Mouse (Mus musculus) neutrophil, adult 5-6 weeks (primary cell): ENCODE data around the gene Fam187b. TPM values are rescaled to one million over a fixed set of nuclear protein-coding genes. Genes with fewer than 3 reads are reported as not detected.
A peak's percentile ranks its signal among the peaks of the same experiment; 100 is the strongest.

Experiments
- ATAC-seq: fragments of 151-379, 151-347 bp; 2 replicates; pipeline ENCODE4 v1.8.0; 2017; ENCODE audit warnings: mild to moderate bottlenecking, moderate TSS enrichment; ENCODE audit not compliant: insufficient number of reproducible peaks, poor library complexity, low FRiP score, severe bottlenecking; ENCODE audit errors: extremely low read depth
- total RNA-seq: library from RNA; stranded (forward); fragments of 200-1000 nt; gene quantifications from 2 replicates; pipeline ENCODE4 v1.2.3, GENCODE M21; 2017

The Fam187b gene
- total RNA-seq, 1 experiment from 2014 or later: 1.4 TPM

DNA sequence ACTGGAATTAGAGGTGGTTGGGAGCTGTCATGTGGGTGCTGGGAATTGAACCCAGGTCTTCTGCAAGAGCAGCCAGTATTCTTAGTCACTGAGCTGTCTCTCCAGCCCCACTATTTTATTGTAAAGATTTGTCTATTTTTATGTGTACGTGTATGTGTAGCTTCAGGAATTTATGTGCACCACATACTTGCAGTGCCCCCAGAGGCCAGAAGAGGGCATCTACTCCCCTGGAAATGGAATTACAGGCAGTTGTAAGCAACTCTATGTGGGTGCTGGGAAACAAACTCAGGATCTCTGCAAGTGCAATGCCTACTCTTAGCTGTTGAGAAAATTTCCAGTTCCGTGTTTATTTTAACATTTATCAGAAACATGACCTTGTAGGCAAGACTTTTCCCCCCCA is 22.9 kb downstream of the Fam187b start:
- ATAC-seq: no peak

DNA sequence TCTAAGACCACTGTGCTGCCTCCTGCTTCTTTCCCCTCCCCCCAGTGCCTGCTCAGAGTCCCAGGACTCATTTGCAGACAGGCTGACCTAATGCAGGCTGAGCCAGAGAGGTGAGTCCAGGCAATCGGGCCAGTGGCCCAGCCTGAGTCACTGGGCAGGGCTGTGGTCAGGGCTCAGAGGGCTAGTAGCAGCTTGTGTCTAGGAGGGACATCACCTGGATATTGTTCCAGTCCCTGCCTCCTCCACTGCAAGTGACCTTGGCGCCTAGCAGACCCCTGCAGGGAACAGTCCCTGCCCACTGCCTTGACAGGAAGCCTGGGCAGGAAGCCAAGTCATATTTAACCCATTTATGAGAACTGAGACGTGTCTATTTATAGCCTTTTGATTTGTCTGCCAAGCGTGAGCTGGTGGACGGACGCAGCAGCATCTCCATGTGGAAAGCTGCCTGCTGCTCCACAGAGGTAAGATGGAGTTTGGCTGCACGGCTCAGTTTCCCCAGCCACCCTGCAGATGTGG is 27.0 kb downstream of the Fam187b start:
- ATAC-seq: peak; percentile 27

DNA sequence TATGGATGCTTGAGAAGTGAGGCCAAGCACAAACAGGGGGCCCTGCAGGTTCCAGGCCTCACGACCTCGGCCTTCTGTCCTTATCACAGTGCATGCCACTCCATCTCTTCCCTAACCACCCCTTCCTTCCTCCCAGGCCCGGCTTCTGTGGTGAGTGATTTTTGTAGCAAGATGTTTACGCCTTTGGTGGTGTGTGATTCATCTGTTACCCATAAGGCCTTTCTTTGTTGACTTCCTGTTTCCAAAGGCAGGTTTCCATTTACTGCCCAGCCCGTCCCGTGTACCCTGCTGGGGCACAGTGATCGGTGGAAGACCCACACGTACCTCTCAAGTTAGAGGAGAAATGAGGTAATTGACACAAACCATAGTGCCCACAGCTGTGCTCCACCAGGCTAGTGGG is 29.1 kb downstream of the Fam187b start:
- peak; percentile 90 for ATAC-seq

DNA sequence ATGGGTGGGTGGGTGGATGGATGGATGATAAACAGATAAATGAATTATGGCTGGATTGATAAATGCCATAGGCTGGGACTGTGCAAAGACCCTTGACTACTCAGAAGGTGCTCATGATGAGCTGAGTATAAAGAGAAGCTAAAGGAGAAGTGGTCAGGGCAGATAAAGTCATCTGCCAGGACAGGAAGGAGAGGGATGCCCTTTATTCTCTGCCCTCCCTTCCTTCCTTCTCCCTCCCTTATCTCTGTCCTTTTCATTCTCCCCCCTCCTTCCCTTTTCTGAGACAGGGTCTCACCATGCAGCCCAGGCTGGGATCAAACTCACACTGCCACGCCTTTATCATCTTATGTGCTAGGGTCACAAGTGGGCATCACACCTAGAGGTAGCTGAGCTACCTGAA is 34.2 kb downstream of the Fam187b start:
- no peak for ATAC-seq

DNA sequence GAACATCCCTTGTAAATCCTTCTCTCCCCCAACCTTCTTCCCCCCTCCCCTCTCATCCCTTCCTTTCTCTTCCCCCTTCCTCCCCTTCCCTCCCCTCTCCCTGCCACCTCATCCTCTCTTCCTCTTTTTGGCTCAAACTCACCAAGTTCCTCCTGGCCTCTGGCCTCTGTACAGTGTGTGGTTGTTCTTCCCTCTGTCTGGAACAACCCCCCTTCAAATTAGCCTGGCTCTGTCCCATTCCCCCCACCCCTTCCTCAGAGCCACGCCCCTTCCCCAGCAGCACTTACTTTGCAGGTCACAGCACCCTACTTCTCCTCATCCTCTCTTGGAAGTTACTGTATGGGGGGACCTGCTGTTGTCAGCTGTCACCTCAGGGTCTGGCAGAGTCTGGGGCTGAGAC is 34.6 kb downstream of the Fam187b start:
- ATAC-seq: peak; percentile 52; the same call in 1 of the 2 replicates

DNA sequence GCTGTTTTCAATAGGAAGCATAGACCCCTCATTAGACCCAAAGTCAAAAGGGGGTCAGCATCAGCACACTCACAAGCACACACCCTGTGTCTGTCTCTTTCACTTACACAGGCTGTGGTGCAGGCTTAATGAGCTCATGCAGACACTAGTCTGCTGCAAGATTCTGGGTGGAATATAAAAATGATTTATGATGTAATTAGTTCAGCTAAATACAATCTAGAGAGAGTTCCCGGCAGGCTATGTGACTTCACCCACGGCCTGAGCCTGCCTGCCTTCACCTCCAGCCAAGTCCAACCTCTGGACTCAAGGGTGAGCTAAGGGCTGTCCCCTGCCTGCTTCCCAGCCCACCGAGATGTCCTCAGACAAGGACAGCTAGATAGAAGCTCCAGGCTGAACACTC is 35.3 kb downstream of the Fam187b start:
- ATAC-seq: no peak

DNA sequence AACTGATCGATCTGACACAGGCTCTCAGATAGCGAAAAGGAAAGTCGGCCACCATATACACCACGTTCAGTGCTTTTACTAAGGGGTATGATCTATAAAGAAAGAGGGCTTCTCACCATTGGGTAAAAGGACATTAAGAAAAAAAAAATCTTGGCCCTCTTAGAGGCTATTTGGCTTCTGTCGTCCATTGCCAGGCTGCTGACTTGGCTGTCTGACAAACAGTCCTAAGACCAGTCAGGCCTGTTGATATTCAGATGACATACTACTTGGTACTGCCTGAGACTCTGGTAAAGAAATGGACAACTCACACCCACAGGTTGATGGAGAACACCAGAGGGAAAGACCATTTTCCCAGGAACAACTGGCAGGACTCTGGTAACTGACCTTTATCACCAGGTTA is 39.4 kb downstream of the Fam187b start:
- ATAC-seq: no peak

DNA sequence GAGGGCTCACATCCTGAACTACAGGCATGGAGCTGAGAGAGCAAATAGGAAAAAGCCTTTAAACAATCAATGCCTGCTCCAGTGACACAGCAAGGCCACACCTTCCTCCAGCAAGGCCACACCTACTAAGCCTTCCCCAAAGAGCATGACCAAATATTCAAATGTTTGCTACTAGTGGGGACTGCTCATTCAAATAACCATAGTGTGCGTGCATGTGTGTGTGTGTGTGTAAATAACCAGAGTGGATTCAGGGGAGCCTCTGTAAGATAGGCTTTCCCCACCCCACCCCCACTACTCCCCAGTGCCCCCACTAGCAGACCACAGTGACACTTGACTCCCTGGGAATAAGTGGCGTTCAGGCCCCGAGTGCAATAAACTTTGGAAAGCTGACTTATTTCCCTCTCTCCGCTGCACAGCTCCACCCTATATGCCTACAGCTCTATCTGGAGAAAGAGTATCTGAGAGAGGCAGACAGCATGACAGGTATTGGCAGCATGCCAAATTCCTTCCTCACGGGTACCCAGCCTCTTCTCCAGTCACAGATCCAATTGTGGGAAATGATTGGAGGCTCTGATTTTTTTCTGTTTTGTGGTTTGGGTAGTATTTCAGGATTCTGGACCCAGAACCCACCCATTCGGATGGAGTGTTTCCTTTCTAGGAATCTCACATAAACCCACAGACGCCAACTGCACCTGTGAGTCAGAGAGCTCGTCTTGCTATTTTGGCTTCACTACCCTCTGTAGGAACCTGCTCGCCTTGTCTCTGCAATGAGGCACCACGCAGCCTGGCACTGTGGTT is 43.7 kb downstream of the Fam187b start:
- peak; percentile 77 for ATAC-seq

DNA sequence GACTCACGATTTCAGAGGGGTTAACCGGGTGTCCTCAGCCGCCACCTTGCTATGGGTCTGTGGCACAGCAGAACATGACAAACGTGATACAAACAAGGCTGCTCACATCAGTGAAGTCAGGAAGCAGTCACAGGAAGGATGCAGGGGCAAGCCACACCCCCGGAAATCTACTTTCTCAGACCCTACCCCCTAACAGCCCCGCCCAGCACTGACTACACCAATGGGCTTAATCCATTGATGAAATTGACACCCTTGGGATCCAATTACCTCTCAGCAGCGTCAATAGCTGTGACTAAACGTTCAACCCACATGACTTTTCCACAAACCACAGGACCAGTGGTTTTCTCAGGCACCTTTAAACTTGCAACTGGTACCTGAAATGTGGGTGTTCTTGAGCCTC is 55.0 kb downstream of the Fam187b start:
- ATAC-seq: peak; percentile 21; the same call in 1 of the 2 replicates

DNA sequence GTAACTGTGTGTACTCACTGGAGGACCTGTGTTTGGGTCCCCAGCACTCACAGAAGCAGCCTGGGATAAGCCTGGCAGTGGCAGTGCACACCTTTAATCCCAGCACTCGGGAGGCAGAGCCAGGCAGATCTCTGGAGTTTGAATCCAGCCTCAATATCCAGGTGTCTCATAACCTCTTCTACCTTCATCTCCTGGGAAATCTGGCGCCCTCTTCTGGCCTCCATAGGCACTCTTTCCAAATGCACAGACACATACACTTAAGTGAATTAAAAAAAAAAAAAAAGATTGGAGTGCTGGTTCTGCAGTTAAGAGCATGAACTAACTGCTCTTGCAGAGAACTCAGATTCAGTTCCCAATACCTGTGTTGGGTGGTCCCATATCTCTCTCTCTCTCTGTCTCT is 57.1 kb downstream of the Fam187b start:
- ATAC-seq: no peak

DNA sequence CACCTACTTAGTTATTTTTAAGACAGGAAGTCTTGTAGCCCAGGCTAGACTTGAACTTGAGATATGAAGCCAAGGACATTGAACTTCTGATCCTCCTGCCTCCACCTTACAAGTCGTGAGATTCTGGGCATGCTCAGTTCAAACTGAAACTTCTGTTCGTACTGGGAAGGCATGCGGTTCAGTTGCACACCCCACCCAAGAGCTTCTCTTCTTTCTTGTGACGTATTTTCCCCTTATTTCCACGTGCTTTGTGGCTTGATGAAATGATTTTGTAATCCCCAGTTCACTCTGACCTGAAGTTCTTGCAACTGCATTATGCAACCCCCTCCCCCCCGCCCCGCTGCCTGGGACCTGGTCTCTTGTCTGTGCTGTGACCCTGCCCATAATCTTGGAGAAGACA is 58.1 kb downstream of the Fam187b start:
- peak; percentile 54 for ATAC-seq

DNA sequence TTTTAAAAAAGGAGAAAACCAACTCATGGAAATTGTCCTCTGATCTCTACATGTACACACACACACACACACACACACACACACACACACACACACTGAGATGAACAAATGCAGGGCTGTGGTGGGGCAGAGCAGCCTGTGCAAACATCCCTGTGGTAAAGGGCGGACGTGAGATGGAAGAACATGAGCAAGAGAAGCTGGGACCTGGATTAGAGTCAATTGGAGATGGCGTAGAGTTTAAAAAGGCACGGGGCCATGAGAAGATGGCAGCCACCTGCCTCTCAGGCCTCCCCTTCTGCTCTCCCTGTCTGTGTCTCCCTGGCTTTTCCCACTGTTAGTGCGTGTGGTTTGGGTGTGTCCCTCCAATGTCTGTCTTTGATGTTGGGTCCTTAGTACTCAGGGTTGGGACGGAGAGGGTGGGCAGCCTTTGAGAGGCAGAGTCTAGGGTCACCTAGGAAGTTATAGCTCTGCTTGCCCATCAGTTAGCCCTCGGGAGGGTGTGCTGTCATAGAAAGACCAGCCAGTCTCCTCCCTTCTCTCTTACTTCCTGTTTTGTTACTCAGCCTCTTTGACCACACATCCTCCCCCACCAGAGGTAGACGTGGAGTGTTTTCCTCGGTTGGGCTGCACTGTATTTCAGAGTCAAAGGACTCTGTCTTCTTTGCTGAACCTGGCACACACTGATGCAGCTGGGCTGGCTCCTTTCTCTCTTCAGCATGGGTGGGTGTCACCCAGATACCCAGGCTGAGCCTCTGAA is 60.0 kb downstream of the Fam187b start:
- ATAC-seq: peak; percentile 77

DNA sequence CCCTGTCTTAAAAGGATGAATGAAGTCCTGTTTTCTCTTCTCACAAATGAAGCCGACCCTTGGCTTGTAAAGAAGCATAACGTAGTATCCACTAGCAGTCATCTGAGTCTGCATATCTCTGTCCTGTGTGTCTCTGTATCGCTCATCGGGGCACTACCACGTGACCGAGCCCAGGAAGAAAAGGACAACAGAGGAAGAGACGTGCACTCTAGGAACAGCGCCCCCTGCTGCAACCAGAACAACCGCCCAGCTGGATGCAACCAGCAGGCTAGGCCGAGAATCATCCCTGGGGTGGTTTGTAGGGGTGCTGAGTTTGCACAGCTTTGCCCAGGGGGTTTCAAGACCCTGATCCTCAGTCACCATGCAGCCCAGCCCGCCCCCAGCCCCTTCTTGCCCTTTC is 61.2 kb downstream of the Fam187b start:
- ATAC-seq: no peak

DNA sequence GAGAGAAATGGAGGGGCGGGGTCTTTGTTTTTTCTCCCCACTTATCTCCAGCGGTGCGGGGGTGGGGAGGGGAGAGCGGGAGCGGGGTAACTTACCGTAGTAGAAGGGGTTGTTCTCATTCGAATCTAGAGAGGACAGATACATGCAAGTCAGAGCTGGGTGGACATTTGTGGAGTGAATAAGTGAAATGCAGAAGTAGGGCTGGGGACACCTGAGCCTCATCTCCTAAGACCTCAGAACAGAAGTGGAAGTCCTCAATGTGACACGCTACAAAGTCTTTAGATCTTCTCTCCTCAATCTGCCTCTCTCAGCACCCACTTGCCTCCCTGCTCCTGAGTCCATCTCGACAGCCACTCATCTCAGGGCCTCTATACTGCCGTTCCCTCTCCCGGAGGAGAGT is 61.7 kb downstream of the Fam187b start:
- no peak for ATAC-seq

DNA sequence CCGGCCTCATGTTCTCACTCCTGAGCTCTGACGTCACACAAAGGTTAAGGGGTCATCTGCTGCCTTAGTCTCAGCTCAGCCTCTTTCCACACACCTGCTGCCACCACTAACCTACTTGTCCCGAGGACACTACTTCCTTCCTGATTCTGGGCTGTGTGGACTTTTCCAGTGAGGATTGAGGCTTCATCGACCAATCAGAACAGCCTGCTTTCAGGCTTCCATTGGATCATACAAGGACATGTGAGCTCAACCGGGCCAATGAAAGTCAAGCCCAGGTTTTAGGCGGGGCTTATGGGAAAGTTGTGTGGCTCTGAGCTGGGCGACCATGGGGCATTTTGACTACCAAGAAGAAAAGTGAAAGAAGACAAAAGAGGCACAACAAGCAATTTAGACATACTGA is 63.3 kb downstream of the Fam187b start:
- ATAC-seq: peak; percentile 33

DNA sequence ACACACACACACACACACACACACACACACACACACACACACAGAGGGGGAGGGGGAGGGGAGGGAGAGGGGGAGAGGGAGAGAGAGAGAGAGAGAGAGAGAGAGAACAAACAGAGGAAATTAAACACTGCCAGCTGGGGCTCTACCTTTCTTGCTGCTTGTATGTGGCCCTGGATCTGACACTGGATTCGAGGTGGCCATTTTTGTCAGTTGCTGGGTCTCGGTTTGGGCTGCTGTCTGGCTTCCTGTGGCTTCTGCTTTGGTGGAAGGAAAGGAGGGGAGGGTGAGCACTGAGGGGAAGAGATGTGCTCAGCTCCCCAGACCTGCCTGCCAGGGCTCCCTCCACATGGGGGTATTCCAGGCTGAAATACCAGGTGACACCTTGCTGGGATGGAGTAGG is 64.1 kb downstream of the Fam187b start:
- no peak for ATAC-seq

DNA sequence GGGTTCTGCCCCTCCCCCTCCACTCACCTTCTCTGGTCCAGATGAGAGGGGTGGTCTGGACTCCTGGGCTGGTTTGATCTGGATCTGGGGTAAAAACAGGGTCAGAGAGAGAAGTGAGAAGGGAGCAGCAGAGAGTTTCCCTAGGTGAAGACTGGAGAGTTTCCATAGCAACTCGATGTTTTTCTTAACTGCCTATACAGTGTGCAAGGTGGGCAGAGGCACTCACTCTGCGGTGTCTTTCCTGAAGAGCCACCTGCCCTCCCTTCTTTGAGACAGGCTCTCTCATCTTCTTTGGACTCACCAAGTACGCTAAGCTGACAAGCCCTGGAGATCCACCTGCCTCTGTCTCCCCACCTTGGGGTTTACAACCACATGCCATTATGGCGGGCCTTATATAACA is 65.4 kb downstream of the Fam187b start:
- ATAC-seq: no peak
